Mouse (Mus musculus): Measurements from ENCODE around the gene 1110051M20Rik.

Gene 1110051M20Rik

DNA sequence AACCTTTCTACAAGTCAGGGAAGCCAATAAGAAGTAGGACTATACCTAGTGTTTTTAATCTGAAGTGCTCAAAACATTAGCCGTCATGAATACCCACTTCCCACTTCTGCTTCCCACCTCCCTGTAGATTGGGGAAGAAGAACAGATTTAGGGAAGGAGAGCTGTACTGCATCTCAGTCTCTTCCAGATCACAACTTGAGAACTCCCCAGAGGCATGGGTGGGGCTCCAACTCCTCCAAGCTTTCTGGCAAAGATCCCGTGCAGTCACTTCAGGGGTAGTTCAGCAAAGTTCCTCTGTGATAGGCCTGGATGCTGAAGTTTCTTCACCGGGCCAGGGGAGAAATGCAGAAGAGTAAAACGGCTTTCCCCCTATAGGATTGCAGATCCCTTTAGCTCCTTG lies 109.4 kb downstream of the 1110051M20Rik start:
- no peak for DNase-seq

DNA sequence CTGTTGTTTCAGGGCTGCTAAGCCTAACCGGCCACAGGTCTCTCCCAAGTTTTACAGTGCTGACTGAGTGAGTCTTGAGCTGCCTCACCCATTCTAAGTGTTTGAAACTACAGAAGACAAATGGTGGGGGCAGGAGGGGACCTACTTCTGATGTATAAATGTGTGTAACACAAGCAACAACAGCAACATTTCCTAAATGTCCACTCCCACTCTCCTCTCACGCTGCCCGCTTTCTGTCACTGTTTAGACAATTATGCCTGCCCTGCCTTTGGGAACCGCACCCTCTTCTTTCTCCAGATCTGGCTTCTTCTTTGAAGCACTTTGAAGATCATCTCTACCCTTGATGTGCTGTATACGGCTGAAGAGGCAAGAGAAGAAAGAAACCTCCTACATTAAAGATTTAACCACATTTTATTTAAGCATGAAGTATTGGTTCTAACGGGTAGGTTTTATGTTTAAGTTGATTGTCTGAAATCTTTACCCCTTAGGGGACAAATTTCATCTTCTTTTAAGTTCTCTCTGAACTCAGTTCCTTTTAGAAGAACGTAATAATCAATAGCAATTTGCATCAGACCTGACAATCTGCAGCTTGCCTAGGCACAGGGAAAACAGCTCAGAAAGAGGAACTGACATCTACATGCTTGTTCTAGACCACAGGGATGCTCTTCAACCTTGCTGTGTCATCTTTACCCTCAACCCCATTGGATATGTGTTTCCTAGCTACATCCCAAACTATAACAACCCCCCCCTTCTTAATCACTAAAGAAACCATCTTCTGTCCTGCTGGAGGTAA lies 113.3 kb downstream of the 1110051M20Rik start:
- DNase-seq, result no peak

DNA sequence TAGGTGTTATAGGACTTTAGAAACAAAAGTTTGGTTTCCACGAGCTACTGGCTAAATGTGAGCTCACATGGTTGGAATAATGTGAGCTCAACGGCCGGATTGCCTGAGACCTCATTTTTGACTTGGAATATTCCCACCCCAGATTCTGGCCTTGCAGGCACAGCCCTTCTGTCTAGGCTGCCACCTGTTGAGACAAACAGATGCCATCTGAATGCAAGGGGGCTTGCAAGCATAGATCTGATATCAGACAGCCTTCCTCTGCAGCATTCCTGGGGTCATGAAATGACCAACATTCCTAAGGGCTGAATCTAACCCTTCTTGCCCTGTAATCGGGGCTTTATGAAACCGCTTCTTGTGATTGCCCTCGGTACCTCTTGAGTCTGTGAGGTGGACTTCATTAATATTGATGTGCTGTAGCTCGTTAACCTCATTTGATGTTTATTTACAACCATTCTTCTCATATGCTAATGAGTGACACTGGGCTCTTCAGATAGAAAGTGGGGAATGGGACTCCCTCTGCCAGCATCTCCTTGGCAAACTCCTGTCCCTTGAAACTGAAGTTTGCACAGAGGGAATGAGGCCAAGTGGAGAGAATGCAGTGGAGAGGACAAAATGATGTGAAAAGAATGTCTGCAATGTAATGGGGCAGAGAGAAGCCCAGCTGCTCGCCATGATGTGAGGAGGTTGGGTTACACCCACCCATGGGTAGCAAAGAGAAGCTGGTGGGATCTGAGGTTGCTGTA lies 114.3 kb downstream of the 1110051M20Rik start:
- DNase-seq, result no peak

DNA sequence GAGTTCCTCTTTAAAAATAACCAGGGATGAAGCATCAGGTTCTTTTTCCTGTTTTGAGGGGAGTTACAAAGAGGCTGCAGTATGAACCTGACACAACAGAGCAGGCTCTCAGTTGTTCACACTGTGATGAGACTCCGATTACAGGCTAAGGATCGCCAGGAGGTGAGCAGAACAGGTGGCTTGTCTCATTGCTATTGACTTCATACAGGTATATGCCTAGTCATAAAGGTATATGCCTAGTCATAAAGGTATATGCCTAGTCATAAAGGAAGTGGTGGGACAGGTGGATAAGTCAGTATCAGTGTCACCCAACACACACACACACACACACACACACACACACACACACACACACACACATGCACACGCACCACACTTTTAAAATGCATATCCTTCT lies 115.8 kb downstream of the 1110051M20Rik start:
- no peak for DNase-seq

DNA sequence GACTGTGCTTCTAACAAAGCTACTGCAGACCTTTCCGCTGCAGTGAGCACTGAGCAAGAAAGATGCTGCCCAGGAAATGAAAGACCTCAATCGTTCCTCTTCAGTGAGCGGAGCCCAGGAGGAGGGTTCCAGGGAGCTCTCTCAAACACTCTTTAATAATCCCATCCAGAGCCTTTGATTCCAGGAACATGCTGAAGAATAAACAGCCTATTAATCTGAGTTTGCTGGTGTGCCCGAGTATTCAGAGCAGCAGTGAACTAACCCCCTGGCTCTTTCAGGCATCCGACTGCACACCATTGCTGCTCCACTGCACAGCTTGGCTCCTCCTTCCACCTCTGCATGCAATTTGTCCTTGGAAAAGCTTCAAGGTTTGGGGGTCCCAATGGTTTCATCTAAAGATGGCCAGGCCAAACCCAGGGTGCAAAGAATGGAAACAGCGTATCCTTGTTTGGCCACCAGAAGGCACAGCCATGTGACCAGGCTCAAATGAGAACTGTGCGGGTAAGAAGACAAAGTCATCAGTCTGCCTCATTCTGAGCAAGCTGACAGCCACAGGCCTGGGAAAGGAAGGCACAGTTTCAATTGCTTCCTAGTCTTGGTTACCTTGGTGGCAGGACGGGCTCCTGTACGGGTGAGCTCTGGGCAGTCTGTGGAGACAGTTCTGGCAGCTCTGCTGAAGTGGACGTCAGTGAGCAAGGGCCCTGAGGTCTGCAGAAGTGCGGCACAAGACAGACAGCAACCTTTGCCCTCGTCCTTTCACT lies 116.4 kb downstream of the 1110051M20Rik start:
- DNase-seq, result no peak

DNA sequence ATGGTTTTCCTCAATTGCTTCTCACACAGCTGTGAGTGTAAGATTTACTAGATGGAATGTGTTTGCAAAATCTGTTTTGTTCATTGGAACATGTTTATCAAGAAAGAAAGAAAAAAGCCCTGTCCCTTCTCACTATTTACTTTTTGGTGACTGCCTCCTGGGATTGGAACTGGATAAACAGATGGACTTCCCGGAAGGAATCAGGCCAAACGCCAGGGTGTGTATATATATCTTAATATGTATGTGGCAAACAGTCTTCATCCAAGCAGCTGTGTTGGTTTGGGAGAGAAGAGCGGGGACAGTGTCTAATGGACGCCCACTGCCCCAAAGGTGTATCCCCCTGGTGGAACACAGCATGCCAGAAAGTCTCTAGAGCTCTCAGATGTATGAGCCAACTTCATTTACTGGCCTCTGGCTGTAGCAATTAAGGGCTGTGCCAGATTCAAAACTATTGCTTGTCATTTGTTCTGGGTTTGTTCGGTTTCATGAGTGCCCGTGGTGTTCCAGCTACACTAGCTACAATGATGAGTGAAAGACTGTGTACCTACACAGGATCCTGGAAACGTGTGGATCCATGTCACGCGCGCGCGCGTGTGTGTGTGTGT lies 117.7 kb downstream of the 1110051M20Rik start:
- DNase-seq, result no peak

DNA sequence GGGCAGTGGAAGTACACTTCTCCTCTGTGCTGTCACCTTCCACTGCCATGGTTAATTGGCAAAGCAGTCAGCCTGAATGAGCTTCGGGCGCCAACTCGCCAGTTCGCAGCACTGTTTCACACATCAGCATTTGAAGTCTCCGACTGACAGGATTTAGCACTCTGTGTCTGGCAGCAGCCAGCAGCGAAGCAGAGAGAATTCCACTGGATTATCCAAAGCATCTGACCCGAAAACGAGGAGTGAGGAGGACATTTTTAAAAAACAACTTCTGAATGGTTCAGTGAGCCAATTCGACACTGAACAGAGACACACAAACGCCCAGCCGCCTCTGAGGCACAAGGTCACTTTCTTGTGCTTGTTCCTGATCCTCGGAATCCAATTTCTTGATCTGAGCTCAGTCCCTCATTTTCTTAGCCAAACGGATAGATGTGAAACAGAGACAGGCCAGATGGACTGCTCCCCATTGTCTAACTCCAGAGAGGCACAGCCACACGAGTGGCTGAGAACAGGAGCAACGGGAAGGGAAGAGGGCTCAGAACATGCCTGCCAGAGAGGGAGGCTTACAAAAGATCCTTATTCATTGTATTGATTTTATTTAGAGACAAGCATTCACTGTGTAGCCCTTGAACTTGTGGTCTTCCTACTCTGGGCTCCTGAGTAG lies 119.6 kb downstream of the 1110051M20Rik start:
- no peak for DNase-seq

DNA sequence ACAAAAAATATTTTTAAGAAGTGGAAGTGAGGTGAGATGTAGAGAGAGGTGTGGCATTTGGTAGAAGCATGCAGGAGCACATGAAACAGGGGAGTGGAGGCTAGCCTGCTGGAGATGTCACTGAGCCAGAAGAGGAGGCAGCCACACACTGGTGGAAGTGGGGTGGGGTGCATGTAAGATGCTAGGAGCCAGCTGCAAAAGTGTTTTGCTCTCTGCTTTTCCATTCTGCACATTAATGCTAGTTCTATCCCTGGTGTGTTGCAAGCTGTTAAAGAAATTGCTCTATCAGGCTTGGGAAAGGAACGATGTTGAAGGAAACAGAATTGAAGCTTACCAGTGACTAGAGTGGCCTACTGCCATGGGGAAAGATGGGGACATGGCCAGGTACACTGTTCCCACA lies 120.2 kb downstream of the 1110051M20Rik start:
- DNase-seq, result no peak

DNA sequence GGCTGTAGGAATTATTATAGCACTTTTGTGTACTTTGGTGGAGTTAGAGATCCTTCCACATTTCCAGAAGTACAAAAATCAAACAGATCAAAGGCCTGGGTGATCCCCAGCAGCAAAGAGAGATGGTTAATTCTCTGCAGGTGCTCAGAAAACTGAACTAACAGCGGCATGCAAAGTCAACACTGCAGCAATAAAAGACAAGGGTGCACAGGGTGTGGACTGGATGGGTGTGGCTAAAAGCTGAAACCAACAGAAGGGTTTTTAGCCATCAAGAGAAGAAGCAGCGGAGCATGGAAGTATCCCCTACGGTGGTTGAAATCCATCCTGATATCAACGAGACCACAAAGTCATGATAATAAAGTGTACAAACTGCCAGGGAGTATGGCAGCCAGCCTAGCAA lies 122.0 kb downstream of the 1110051M20Rik start:
- no peak for DNase-seq

DNA sequence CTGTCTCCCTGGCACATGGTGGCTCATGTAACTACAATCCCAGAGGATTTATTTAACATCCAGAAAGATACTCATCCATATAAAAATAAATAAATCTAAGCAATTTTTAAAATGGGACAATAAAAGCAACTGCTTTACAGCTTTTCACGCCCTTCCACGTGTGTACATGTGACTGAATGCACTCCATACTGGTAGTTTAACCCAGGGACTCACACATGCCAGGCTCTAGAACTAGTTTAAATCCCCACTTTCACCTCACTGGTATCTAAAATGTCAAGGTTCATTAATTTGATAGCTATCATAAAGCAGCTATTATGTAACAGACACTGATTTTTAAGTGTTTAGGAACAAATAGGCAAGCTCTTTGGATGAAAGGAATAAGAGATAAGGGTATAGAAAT lies 122.6 kb downstream of the 1110051M20Rik start:
- DNase-seq, result no peak

DNA sequence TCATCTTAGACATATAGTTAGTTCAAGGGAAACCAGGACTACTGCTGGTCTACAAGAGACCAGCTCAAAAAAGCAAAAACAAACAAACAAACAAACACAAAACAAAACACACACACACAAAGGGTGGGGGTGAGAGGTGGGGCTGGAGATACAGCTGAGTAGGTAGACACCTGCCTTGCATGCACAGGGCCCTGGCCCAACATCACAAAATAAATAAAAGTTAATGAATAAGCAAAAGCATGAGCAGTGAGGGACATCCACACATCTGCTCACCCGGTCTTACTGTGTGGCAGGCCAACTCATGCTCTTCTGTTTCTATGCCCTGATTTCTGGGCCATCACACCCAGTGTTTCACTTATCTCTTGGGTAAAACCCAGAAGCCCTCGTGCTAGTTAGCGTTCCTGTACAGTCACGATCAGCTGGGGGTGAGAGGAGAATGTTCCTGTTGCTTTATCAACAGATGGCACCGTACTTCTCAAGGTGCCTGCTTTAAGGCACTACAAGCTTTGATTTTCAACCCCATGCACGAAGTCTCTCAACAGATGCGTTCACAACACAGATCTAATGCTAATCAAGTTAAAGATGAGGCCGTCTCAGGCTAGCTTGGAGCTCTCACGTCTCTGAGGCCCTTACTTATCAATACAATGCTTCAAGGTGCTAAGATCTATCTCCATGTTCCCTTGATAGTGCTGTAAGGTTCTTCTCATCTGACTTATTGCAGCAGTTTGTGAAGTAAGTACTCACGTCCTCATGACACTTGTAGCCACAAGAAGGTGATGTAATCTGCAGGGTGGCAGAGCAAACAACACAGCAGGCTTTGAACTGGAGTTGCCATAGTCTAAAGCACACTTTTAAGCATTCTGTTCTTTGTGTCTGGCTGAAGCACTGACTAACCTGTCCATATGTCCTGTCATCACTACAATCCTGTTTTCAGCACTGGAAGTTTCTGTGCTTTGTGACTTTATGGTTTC lies 123.7 kb downstream of the 1110051M20Rik start:
- no peak for DNase-seq

DNA sequence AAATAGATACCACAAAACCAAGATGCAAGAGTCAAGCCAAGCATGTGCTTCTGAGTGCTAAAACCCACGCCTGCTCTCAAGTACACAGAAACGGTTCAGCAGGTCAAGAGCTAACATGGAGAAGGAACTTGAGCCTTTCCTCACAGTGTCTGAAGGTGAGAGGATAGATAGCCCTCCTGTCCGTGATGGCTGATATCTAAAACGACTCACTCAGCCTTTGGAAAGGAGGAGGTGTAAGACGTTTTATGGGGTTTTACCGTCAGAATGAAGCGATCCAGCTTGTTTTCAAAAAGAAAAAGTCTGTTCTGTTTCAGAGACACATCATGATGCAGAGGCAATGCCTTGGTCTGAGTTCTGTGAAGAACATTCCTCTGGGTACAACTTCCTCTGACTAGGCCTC lies 130.3 kb downstream of the 1110051M20Rik start:
- no peak for DNase-seq

DNA sequence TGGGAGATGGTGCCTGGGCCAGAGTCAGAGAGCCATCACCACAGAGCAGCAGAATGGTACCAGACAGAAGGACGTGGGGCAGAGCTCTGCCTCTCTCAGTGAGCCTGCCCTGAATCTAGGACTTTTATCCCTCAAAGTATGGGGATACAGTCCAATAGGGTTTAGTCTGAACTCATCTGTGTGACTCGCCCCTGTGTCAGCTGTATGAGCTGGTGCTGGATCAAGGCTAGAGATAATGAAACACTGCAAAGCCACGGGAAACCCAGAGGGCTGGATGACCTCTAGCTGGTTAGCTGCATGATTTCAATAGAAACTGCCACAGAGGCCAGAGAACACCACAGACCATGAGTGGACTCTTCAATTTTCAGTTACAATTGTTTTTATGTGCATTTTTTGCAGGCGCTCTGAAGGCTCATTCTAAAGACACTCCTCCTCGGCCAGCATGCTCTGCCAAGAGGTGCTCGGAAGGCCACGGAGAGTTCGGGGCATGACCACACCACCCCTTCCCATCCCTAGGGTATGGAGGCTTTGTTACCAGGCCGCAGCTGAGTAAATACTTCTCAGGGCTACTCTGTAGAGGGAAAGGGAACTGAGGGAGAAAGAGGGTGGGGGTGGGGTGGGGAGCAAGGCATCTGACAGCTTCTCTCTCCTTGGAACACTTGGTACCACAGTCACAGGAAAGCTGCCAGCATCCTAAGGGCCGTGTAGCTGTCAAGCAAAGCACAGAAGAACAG lies 131.8 kb downstream of the 1110051M20Rik start:
- DNase-seq, result no peak

DNA sequence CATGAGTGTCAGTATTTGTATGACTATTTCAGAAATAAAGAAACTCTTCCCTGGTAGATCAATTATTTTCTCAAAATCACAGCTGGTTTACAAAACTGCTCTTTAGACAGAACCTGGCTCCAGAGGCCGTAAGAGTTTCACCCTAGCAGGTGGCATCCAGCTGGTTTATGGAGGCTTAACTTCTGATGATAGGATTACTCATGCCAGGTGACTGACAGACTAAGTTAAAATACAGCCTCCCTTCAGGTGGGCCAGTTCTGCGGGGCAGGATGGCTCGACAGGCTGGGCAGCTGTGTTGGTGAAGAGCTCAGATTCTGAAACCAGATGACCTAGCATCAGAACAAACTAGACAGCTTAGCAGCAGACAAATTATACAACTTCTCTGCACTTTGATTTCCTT lies 135.0 kb downstream of the 1110051M20Rik start:
- no peak for DNase-seq

DNA sequence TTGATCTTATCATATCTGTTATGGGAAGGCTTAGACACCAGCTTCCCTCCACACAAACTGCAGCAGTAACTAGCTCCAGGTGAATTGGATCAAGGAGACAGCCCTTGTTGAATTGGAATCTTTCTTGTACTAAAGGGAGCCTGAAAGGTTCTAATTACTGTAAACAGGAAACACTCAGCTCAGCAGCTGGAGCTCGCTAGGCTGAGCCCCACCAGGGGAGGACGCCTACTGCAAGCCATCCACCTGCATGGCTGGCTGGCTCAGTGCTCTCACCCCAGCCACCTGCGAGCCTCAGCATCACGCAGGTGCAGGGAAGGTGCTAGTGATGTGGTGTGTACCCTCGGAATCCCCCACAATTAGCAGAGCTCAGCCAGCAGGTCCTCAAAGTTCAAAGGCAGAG lies 135.8 kb downstream of the 1110051M20Rik start:
- DNase-seq, result no peak

DNA sequence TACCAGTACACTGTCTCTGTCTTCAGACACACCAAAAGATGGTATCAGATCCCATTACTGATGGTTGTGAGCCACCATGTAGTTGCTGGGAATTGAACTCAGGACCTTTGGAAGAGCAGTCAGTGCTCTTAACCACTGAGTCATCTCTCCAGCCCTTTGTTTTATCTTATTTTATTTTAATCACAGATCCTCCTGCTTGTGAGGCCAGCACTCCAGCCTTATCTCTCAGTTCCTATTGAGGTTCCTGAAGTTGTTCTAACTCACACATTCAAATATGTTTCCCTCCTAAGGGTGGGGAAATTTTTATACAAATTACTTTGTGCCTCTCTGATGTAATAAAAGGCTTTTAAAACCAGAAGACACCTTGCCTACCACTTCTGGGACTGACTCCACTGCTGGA lies 137.9 kb downstream of the 1110051M20Rik start:
- no peak for DNase-seq

DNA sequence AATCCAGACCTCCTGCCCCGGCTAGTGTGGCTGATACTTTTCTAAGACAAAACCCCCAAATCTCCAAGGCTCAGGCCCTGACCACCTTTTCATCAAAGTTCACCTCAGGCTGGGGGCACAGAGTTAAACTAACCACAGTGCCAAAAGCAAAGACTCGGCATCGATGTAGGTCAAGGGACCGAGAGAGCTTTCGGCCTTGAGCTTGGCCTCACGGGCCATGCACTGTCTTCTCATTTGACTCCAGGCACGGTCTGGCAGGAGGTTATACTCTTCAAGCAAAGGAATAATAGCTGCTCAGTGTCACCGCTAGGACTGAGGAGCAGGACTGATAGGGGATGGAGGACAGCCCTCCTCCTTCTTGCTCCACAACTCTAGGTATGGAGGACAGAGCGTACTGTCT lies 138.6 kb downstream of the 1110051M20Rik start:
- no peak for DNase-seq

DNA sequence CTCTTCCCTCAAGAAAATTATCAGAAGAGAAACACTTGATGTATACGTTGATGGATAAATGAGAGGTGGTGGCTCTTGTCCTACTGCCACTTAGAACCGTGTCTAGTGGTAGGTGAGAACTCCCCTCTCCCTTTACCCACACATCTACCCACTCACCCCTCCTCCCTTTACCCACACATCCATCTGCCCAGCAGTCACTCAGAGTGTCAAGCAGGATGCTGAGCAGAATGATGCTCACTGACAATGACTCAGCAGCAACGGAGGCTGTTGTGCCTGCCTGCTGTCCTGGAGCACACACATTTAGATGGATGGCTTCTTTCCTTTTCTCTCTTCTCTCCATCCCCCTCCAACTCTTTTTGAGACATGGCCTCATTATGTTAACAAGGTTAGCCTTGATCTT lies 141.7 kb downstream of the 1110051M20Rik start:
- no peak for DNase-seq

DNA sequence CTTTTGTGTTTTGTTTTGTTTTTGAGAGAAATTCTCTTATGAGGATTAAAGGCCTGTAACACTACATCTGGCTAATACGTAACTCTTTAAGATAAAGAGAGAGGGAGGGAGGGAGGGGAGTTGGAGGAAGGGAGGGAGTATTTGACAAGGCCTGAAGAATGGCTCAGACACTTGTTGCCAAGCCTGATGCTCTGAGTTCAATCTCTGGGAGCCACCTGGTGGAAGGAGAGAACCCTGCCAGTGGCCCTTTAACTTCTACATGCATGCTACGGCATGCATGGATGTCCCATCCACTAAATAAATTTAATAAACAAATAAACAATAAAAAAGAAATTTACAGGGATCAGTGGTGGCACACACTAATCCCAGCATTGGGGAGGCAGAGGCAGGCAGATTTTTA lies 142.7 kb downstream of the 1110051M20Rik start:
- DNase-seq, result no peak

DNA sequence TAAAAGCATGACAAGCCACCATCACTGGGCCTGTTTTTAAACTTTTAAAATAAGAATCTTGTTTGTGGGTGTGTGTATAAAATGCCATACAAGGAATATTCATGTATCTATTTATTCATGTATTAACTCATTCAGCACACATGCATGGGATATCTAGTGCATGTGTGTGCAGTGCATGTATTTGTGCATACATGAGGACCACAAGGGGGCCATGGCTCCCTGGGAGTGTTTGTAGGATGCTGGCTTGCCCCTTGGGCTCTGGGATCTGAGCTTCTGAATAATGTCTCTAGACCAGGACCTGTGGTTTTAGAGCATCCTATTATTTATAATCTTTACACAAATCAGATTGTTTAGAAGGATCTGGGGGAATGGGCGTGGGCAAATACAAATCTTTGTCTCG lies 143.7 kb downstream of the 1110051M20Rik start:
- DNase-seq, result no peak

DNA sequence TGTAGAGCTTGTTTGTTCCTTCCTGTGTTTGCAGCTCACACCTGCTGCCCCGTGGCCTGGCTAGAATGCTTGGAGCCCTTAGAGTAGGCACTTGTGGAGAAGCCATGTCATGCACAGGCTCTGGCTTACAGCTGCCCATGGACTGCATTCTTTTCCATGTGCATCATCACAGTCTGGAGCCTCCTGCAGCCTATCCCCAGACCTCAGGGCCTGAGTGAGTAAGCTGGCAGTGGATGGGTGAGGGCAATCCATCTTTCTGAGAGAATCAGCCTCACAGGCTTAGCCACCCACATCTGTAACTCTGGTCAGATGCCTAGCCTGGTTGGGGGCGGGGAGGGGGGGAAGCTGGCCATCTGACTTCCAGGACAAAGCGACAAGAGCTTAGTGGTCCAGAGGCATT lies 145.3 kb downstream of the 1110051M20Rik start:
- no peak for DNase-seq

Data from right cerebral cortex, postnatal 14 days (tissue).